Mouse (Mus musculus): ENCODE results near the gene Lgals8. TPM values are rescaled to one million over a fixed set of nuclear protein-coding genes. Genes with fewer than 3 reads are reported as not detected.

The Lgals8 gene
- total RNA-seq, 2 experiments from 2014 or later = 23.2 to 28.5 TPM

Other genes with a start within 250 kb of the Lgals8 start
- 10 to 100 TPM; 17.3 to 18.7 TPM for gene Mtr, start 206.8 kb downstream of the Lgals8 start, total RNA-seq (2021)
- gene Actn2, start 124.2 kb downstream of the Lgals8 start, total RNA-seq (2021) = 10 to 100 TPM in 1 of 2 experiments, 1 to 10 TPM in 1; 9.9 to 22.1 TPM
- 10 to 100 TPM; 24.9 to 28.9 TPM for gene Heatr1, start 69.9 kb downstream of the Lgals8 start, total RNA-seq (2021)
- under 1 TPM; 0.09 to 0.16 TPM for gene Edaradd, start 55.5 kb upstream of the Lgals8 start, total RNA-seq (2021)
- 10 to 100 TPM; 15.1 to 17.1 TPM for gene Ero1lb, start 100.9 kb upstream of the Lgals8 start, total RNA-seq (2021)